Mouse (Mus musculus): Measurements from ENCODE around the gene Gzmm.

Gene Gzmm

DNA sequence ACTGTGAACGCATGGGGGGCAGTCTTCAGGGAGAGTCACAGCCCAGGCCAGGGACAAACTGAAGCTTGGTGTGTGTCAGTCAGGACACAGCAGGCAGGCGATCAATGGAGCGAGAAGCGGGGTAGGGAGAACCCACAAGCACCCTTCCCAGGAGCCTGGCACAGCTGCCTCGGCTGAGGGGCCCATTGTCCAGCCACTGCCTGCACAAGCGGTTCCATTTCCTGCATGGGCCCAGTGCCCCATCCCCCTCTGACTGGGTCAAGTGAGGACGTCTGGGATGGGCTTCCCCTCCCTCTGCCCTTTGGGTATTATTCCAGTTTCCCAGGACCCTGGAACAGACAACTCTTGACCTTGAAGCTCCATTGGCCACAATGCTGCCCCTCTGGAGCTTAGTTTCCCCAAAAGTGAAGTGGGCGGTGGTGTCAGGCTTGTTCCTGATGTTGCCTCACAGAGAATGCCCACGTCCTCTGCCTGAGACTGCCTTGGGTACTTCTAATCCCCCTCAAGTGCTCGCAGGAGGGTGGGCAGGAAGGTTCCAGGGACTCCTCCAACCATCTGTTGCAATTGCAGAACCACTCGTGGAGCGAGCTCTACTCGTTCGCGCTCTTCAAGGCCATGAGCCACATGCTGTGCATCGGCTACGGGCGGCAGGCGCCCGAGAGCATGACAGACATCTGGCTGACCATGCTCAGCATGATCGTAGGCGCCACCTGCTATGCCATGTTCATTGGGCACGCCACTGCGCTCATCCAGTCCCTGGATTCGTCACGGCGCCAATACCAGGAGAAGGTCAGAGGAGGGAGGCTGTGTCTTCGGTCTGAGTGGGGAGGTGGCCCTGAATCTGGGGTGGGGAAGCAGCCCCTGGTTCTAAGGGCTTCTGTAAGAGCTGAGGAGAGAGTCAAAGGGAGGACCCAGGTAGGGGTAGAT is 39.8 kb downstream of the Gzmm start:
- DNase-seq (ENCODE audit: low spot score): no peak

DNA sequence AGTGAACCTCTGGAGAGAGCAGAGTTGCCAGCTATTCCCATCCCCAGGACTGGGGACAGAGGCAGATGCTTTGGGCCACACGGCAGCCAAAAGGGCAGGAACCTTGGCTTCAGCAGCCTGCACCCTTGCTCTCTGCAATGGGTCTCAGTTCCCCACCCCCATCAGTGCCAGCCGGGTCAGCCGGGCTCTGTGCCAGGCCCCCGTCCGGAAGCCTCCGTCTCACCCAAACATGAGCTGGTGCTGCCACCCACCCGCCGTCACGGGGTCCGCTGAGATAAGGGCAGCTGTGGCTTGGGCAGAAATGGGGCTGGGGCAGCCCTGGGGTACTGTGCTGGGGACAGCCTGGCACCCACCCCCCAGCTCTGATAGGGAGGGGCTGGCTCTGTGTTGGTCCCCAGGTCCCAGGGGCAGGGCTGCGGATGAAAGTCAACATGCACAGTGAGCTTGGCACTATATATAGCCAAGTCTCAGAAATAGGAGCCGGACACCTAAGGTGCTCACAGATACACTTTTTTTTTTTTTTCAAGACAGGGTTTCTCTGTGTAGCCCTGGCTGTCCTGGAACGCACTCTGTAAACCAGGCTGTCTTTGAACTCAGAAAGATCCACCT is 40.6 kb downstream of the Gzmm start:
- DNase-seq (ENCODE audit: low spot score): no peak

DNA sequence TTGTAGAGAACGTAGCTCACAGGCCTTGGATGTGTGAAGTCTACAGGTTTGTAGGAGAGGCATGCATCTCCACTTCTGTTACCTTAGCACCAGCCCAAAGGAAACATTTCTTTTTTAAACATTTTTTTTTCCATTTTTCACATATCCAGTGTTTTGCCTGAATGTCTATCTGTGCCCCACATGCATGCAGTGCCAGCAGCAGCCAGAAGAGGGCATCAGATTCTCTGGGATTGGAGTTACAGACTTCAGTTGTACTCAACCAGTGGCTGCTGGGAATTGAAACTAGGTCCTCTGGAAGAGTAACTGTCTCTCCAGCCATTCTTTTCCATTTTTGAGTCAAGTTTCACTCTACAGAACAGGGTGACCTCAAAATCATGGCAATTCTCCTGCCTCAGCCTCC is 43.7 kb downstream of the Gzmm start:
- DNase-seq (ENCODE audit: low spot score): no peak

DNA sequence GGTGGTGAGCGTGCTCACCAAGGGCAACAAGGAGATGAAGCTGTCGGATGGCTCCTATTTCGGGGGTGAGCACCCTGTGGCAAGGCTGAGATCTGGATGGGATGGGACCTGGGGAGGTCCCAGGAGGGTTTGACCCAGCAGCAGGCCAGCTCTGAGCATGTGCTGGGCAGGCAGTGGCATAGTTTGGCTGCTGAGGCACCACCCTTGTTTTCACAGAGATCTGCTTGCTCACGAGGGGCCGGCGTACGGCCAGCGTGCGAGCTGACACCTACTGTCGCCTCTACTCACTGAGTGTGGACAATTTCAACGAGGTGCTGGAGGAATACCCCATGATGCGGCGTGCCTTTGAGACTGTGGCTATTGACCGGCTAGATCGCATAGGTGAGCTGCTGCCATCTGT is 45.0 kb downstream of the Gzmm start:
- DNase-seq (ENCODE audit: low spot score): no peak

DNA sequence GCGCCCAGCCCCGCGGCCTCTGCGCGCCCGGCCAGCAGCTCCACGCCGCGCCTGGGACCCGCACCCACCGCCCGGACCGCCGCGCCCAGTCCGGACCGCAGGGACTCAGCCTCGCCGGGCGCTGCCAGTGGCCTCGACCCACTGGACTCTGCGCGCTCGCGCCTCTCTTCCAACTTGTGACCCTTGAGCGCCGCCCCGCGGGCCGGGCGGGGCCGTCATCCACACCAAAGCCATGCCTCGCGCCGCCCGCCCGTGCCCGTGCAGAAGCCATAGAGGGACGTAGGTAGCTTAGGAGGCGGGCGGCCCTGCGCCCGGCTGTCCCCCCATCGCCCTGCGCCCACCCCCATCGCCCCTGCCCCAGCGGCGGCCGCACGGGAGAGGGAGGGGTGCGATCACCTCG is 46.5 kb downstream of the Gzmm start:
- no peak for DNase-seq (ENCODE audit: low spot score)

DNA sequence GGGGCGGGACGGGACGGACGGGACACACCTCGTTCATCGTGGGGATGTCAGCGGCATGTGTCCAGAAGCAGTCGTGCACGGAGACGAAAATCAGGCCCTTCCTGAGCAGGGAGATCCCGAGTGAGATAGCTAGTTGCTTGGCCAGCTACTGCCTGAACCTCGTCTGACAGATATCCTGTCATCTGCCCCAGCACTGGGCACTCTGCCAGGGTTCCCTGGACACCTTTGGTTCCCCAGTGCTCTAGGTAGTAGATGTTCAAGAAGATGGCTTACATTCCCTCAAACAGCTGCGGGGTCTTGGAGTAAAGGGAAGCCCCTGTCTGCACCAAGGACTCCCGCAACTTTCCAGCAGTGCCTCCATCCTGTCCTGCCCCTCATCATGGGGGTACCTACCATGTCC is 47.9 kb downstream of the Gzmm start:
- no peak for DNase-seq (ENCODE audit: low spot score)

DNA sequence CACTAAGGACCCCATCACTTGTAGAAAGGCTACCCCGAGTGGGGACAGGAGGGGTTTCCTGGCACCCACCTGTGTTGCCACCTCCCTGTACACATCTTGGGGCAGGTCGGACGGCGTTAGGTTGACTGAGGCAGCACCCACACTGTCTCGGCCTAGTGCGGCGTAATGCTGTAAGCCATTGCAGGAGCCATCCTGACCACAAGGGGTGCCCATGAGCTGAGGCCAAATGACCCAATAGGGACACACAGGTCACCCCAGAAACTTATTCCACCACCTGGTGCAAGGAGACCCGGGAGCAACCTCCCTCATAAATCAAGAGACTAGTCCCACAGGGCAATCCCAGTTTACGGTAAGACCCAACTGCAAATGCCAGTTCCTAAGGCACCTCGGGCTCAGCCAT is 49.4 kb downstream of the Gzmm start:
- DNase-seq (ENCODE audit: low spot score): no peak

DNA sequence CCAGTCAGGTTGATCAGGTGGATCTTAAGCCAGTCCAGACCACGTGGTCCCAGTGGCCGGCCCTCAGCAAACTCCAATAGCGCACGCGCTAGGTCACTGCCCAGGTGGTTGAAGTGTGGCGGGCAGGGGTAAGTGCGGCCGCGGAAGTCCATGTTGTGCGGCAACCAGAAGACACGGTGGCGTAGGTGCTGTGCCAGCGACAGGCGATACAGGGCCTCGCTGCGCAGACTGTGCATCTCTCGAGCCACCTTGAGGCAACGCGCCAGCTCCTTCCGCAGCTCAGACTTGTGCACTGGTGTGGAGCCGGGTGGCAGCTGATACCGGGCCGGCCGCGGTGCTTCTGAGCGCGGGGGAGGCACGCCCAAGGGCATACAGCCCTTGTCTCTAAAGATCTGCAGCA is 50.4 kb downstream of the Gzmm start:
- DNase-seq (ENCODE audit: low spot score): no peak

DNA sequence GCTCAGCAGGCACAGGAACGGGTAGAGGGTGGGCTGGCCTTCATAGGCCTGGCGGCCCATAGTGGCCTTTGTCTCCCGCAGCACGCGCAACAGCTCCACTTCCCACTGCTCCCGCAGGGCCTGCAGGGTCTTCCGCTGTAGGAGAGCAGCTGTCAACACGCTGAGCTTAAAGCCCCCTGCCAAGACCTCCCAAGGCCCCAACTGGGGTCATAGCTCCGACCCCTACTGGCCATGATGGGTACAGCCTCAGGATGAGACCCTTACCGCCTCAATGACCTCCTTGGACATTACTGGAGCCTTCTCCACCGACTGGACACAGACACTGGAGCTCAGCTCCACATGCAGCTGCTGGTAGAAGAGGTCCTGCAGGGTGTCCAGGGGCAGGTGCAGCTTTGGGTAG is 52.0 kb downstream of the Gzmm start:
- no peak for DNase-seq (ENCODE audit: low spot score)

DNA sequence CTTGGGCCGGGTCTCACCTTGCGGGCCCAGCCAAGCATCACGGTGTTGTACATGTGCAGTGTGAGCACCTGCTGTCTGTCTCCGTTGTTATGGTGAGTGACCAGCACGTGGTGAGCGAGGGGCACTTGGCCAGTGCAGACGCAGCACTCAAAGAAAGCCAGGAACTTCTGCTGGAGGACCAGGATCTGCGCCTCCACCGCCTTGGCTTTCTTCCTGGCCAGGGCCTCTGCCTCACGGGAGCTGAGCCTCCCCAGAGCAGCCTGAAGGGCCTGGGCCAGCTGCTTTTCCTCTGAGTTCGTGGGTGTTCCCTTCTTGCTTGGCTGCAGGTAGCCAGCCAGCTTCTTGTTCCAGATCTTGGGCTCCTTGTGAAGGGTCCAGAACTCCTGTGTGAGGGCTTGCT is 54.3 kb downstream of the Gzmm start:
- DNase-seq (ENCODE audit: low spot score): no peak

DNA sequence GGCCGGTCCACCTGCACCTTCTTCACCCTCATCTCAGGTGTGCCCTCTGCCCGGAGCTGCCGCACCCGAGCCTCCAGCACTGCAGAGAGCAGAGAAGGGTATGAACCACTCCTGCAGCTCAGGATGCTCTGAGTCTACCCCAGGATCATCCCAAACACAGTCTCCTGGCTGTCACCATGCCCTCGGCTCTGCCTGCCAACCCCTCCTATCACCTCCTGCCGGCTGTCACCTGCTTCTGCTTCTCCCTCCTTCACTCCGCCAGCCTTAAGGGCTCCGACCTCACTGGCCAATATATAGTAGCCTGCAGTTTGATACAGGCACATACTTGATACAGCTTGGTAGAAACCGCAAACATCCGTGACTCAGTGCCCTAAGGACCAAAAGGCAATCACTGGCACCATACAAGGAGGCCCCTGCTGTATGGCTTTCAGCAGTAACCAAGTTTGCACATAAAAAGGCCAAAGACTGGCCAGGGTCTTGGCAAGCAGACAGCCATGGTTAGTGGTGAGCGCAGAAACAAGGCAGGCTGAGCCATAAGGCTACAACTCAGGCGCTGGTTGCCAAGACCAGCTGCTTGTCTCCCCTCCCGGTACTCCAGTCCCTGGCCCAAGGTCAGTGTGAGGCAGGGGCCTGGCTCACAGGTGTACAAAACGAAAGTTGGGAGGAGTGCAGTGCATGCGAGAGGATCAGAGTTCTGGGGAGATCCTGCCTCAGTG is 55.0 kb downstream of the Gzmm start:
- DNase-seq (ENCODE audit: low spot score): no peak
